Mouse (Mus musculus) brain, adult 2 months (tissue): ENCODE results near the gene Cyp4f13.

Experiments used
- DNase-seq: peaks from one replicate; pipeline ENCODE4 v3.0.0; 2011; ENCODE audit warnings: low read depth, low spot score

Gene Cyp4f13

GRCm38 (mm10) chr17:32905239-32905638 is 42.0 kb downstream of the Cyp4f13 start:
- DNase-seq: peak; percentile 72

GRCm38 (mm10) chr17:32904414-32904813 is 42.8 kb downstream of the Cyp4f13 start:
- DNase-seq: peak; percentile 21

- DNase-seq: no peak
Measured at GRCm38 (mm10) chr17:32901751-32902525, 45.3 kb downstream of the Cyp4f13 start.

- no peak for DNase-seq
Measured at GRCm38 (mm10) chr17:32895421-32895820, 51.8 kb downstream of the Cyp4f13 start.

GRCm38 (mm10) chr17:32893901-32894300 is 53.3 kb downstream of the Cyp4f13 start:
- DNase-seq: no peak

- peak; percentile 95 for DNase-seq
Measured at GRCm38 (mm10) chr17:32891239-32892180, 55.7 kb downstream of the Cyp4f13 start, which contains the start of gene Zfp870. Zfp870 (minus strand) TSS chr17:32891642.

GRCm38 (mm10) chr17:32890852-32891238 is 56.4 kb downstream of the Cyp4f13 start:
- DNase-seq: no peak

- no peak for DNase-seq
Measured at GRCm38 (mm10) chr17:32889611-32890010, 57.6 kb downstream of the Cyp4f13 start.

GRCm38 (mm10) chr17:32880320-32881218 is 66.6 kb downstream of the Cyp4f13 start:
- no peak for DNase-seq

- DNase-seq: no peak
Measured at GRCm38 (mm10) chr17:32878773-32879172, 68.4 kb downstream of the Cyp4f13 start.

GRCm38 (mm10) chr17:32877471-32878171 is 69.6 kb downstream of the Cyp4f13 start:
- no peak for DNase-seq
